Mouse (Mus musculus) spleen, adult 18-20 months (tissue): ENCODE results near the gene Nr3c2.

ENCODE experiments used
- DNase-seq, 2 experiments: peaks; one replicate each; pipeline ENCODE4 v3.0.0; 2022; ENCODE audit warnings: mixed read lengths in 2 of 2

Gene Nr3c2

GRCm38 (mm10) chr8:77086036-77086435 lies 186.8 kb downstream of the Nr3c2 start:
- no peak for DNase-seq

GRCm38 (mm10) chr8:77096721-77097120 lies 197.5 kb downstream of the Nr3c2 start:
- no peak for DNase-seq

- DNase-seq, result no peak
These were observed 198.9 kb downstream of the Nr3c2 start for GRCm38 (mm10) chr8:77098101-77098500.

GRCm38 (mm10) chr8:77100370-77100769 lies 201.1 kb downstream of the Nr3c2 start:
- DNase-seq, result no peak

GRCm38 (mm10) chr8:77102879-77103278 lies 203.6 kb downstream of the Nr3c2 start:
- DNase-seq, result no peak

- DNase-seq, result no peak
These were observed 213.5 kb downstream of the Nr3c2 start for GRCm38 (mm10) chr8:77112719-77113118.

GRCm38 (mm10) chr8:77114769-77115168 lies 215.5 kb downstream of the Nr3c2 start:
- no peak for DNase-seq

- DNase-seq, result no peak
These were observed 217.3 kb downstream of the Nr3c2 start for GRCm38 (mm10) chr8:77116419-77117079.

- no peak for DNase-seq
These were observed 221.7 kb downstream of the Nr3c2 start for GRCm38 (mm10) chr8:77120810-77121570.

- no peak for DNase-seq
These were observed 222.3 kb downstream of the Nr3c2 start for GRCm38 (mm10) chr8:77121571-77121890.

- no peak for DNase-seq
These were observed 223.1 kb downstream of the Nr3c2 start for GRCm38 (mm10) chr8:77122300-77122699.

GRCm38 (mm10) chr8:77125777-77126176 lies 226.5 kb downstream of the Nr3c2 start:
- no peak for DNase-seq

- DNase-seq, result no peak
These were observed 228.8 kb downstream of the Nr3c2 start for GRCm38 (mm10) chr8:77128006-77128405.

- no peak for DNase-seq
These were observed 233.8 kb downstream of the Nr3c2 start for GRCm38 (mm10) chr8:77132903-77133637.

- DNase-seq, result no peak
These were observed 234.6 kb downstream of the Nr3c2 start for GRCm38 (mm10) chr8:77133797-77134385.

GRCm38 (mm10) chr8:77145285-77145684 lies 246.0 kb downstream of the Nr3c2 start:
- DNase-seq, result no peak

GRCm38 (mm10) chr8:77154496-77154895 lies 255.3 kb downstream of the Nr3c2 start:
- peak in 1 of 2 experiments; percentile 6 for DNase-seq

GRCm38 (mm10) chr8:77169320-77169719 lies 270.1 kb downstream of the Nr3c2 start:
- no peak for DNase-seq

GRCm38 (mm10) chr8:77169757-77170438 lies 270.7 kb downstream of the Nr3c2 start:
- no peak for DNase-seq

GRCm38 (mm10) chr8:77170439-77170759 lies 271.2 kb downstream of the Nr3c2 start:
- DNase-seq, result no peak

GRCm38 (mm10) chr8:77173075-77173657 lies 273.9 kb downstream of the Nr3c2 start:
- DNase-seq, result no peak

GRCm38 (mm10) chr8:77173736-77174135 lies 274.5 kb downstream of the Nr3c2 start:
- DNase-seq, result no peak

- no peak for DNase-seq
These were observed 276.2 kb downstream of the Nr3c2 start for GRCm38 (mm10) chr8:77175471-77175870.
